Mouse (Mus musculus): Measurements from ENCODE around the gene Skida1.

Gene Skida1

GRCm38 (mm10) chr2:18015581-18015980 is 33.3 kb downstream of the Skida1 start:
- DNase-seq, result no peak

- DNase-seq, result no peak
Observed at GRCm38 (mm10) chr2:18012866-18013265, 36.0 kb downstream of the Skida1 start.

- no peak for DNase-seq
Observed at GRCm38 (mm10) chr2:18011226-18011625, 37.6 kb downstream of the Skida1 start.

- no peak for DNase-seq
Observed at GRCm38 (mm10) chr2:18005137-18005536, 43.7 kb downstream of the Skida1 start.

- peak in 1 of 2 experiments; percentile 15 for DNase-seq
Observed at GRCm38 (mm10) chr2:18004286-18004685, 44.6 kb downstream of the Skida1 start.

- no peak for DNase-seq
Observed at GRCm38 (mm10) chr2:18002306-18002705, 46.5 kb downstream of the Skida1 start.

GRCm38 (mm10) chr2:17996858-17997257 is 52.0 kb downstream of the Skida1 start, which contains the start of gene H2al2a:
TSS of gene H2al2a (minus strand) at chr2:17996958.
- no peak for DNase-seq

Data from kidney, adult 8-10 months (tissue).